Mouse (Mus musculus): ENCODE data around the gene Antxr2. TPM values are rescaled to one million over a fixed set of nuclear protein-coding genes. Genes with fewer than 3 reads are reported as not detected.

Gene Antxr2
- 1 to 10 TPM; 2.1 to 2.9 (median 2.5) TPM for total RNA-seq (2022)

GRCm38 (mm10) chr5:98030902-98031641 is at the start of gene Antxr2:
Antxr2 (minus strand) TSS chr5:98031043.
- DNase-seq (ENCODE audit: low spot score in 2 of 2) = peak in 1 of 2 experiments; percentile 28

DNA sequence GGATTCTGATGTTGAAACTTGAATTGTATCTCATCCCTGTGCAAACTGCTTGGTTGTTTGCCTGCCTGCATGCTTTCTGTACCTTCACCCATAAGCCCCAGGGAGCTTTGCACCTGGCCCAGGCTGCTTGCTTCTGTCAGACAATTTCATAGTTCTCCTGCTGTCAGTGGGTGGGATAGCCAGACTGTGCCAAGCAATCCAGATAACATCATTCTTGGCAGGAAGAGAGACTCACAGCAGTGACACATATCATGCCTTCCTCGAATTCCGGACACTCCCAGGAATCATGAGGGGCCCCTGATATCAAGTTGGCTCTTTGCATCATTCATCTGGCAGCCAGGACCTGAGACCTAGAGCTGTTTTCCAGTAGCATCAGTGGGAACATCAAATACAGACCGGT is 45.8 kb upstream of the Antxr2 start:
- DNase-seq (ENCODE audit: low spot score in 2 of 2) = peak; percentile 10 to 24

DNA sequence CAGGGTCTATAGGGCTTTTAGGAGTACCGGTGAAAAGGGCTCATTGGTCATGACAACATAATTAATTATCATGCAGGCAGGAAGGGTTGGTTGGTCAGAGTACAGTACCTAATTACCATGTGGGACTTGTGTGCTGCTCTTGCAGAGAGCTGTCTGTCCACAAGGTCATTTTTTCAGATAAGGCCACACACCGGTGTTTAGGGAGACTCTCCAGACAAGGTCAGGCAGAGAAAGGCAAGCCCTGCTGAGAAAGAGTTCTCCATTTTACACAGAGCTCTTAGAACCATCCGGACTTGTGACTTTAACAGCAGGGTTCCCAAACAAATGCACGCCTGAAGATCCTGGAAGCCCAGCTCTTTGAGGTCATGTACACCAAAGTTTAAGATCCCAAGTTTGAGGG is 38.3 kb upstream of the Antxr2 start:
- no peak for DNase-seq (ENCODE audit: low spot score in 2 of 2)

DNA sequence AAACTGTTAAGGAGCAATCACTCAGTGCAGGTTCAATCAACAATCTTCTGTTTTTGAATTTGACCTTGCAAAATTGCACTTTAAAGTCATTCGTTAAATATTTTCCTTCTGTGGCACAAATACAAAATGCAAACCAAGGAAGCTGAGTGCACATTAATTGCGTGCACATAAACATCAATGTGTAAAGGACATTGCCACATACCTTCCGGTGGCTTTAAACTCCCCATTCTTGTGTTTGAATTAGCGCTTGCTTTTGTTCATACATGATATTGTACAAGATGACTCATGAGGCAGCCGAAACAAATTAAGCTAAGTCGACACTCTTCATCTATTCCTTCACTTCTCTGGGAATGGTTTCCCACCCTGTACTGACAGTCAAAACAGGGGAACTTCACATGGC is 24.4 kb upstream of the Antxr2 start:
- no peak for DNase-seq (ENCODE audit: low spot score in 2 of 2)

- no peak for DNase-seq (ENCODE audit: low spot score in 2 of 2)
Measured at GRCm38 (mm10) chr5:98054834-98055233, 24.0 kb upstream of the Antxr2 start.

- no peak for DNase-seq (ENCODE audit: low spot score in 2 of 2)
Measured at GRCm38 (mm10) chr5:98034928-98035327, 4.1 kb upstream of the Antxr2 start.

GRCm38 (mm10) chr5:98034207-98034606 is 3.4 kb upstream of the Antxr2 start:
- DNase-seq (ENCODE audit: low spot score in 2 of 2) = no peak

DNA sequence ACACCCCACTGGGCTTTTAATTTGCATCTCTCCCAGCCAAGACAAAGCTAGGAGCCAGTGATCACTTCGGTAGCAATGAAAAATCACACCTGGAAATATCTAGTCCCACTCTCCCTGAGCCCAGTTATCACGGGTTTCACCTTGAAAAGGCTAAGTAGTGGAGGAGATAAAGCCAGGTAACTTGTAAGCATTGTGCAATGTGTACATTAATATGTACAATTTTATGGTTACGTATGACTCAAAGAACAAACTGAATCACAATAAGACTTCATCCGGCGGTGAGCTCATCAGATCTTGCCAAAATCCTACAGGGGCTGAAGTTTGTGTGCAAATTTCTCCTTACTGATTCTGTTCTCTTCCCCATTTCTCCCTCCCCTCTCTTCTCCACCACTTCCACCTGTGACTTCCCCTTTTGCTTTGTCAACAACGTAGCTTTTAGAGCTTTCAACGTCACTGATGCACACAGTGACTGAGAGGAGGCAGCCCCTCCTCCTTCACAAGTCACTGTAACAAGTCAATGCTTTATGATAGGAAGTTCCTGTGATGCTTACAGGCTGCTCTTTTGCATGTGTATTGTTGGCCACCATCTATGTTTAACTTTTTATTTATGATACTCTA is 2.1 kb upstream of the Antxr2 start:
- no peak for DNase-seq (ENCODE audit: low spot score in 2 of 2)

DNA sequence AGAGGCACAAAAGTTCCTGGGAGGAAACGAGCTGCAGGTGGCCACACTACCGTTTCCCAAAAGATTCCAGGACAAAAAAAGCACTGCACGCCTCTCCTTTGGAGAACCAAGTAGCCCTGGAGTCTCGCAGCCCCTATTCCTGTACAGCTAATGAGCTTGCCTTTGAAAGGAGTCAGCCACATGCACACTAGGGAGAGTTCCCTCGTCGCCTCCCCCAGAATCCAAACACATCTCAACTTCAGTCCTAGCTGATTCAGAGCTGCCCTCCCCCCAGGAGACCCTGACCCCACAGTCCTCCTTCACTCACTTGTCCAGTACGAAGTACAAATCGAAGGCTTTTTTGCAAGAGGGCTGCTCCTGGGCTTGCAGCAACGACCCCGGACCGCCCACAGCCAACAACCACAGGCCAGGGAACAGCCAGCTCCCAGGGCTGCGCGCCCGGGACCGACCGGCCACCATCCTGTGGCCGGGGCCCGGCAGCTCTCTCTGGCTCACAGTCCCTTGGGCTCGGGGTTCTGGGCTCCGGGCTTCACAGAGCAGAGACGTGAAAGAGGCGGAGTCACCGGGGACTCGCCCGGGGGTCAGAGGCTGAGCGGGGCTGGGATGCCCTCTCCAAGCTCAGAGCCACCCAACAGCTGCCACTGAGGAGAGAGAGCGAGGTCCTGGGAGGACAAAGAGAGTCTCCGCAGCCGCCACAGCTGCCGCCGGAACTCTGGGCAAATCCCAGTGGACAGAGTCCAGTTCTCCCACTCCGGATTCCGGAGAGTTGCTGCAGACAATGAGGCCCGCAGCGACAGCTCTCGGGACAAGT is 547 bp downstream of the Antxr2 start:
- no peak for DNase-seq (ENCODE audit: low spot score in 2 of 2)

- DNase-seq (ENCODE audit: low spot score in 2 of 2) = no peak
Measured at GRCm38 (mm10) chr5:98027688-98028389, 3.0 kb downstream of the Antxr2 start.

GRCm38 (mm10) chr5:98025921-98026320 is 4.9 kb downstream of the Antxr2 start:
- DNase-seq (ENCODE audit: low spot score in 2 of 2) = no peak

DNA sequence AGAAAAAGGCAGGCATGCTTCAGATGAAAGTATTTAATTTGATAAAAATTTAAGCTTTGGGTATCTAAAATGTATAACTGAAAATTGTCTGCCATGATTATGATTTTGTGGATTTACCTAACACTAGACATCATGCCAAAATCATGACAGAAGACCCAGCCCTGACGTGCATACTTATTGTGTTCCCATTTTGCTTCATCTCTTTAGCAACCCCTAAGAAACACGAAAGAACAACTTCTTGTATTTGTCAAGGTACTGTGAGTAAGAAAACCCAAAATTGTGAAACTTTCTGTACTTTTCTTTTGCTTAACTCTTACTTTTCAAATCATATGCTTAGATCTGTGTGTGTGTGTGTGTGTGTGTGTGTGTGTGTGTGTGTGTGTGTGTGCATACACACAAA is 6.3 kb downstream of the Antxr2 start:
- DNase-seq (ENCODE audit: low spot score in 2 of 2) = no peak

DNA sequence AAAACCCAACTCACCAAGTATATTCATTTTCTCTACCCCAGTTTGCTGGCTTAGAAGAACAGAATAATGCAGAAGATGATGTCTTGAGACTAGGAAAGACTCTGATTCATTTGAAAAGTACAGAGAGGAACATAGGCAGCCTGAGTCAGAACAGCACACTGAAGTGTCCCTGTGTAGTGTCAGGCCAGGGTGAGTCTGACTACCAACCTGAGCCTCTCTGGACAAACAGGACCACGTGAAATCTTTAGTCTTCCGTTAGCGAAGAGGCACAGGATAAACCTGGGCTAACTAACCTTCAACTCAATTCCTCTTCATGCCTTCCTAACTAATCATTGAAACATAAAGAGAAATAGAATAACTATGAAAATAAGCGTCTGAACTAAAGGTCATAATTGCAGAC is 9.3 kb downstream of the Antxr2 start:
- no peak for DNase-seq (ENCODE audit: low spot score in 2 of 2)

- DNase-seq (ENCODE audit: low spot score in 2 of 2) = no peak
Measured at GRCm38 (mm10) chr5:98020658-98021057, 10.2 kb downstream of the Antxr2 start.

DNA sequence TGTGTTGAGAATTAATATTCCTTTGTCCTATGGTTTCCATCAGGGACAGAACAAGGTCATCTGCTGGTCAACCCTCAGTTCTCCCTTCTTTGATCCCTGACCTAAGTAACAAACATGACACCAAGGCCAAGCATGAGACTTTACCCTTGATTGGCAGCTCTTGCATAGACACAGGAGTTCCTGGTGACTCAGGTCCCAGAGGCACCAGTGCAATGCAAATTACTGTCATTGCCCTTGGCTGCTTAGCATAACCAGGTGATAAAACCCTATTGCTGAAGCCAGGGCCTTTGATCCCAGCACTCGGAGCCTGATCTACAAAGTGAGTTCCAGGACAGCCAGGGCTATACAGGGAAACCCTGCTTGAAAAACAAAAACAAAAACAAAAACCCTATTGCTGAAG is 11.4 kb downstream of the Antxr2 start:
- no peak for DNase-seq (ENCODE audit: low spot score in 2 of 2)

DNA sequence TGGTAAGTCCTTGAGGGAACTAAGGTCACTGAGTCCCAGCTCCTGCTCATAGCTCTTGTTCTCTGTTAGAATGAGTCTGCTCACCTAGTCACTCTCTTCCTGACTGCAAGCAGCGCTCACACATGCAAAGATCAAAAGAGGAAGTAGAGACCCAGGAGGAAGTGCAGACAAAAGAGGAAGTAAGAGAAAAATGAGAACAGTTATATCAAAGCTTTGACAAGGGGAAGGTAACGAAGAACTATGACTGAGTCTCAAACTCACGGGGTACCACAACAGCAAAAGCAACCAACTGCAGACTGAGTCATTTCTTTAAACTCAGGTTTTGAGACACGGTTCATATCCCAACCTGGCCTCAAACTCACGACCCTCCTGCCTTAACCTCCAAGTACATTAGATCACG is 12.7 kb downstream of the Antxr2 start:
- no peak for DNase-seq (ENCODE audit: low spot score in 2 of 2)

- DNase-seq (ENCODE audit: low spot score in 2 of 2) = no peak
Measured at GRCm38 (mm10) chr5:98016247-98017203, 14.3 kb downstream of the Antxr2 start.

DNA sequence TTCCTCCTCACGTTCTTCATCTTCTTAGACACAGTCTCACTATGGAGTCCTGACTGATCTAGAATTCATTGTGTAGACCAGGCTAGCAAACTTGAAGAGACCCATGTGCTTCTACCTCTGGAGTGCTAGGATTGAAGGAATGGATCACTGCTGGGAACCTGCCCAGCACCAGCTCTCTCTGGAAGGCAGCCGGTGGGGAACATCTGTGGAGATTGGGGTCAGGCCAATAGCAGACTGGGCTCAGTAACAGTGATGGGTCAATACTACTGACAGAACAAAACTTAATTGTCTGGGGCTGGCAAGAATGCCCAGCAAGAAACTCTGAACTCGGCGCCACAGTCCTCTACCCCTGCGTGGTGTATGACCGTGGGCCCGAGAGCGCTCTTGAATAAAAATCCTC is 25.1 kb downstream of the Antxr2 start:
- no peak for DNase-seq (ENCODE audit: low spot score in 2 of 2)

GRCm38 (mm10) chr5:97999261-97999824 is 31.5 kb downstream of the Antxr2 start:
- DNase-seq (ENCODE audit: low spot score in 2 of 2) = no peak

- DNase-seq (ENCODE audit: low spot score in 2 of 2) = no peak
Measured at GRCm38 (mm10) chr5:97996500-97997176, 34.2 kb downstream of the Antxr2 start.
